Mouse (Mus musculus) kidney, postnatal 0 days (tissue): Measurements from ENCODE around the gene Kat8. TPM values are rescaled to one million over a fixed set of nuclear protein-coding genes. Genes with fewer than 3 reads are reported as not detected.

ENCODE experiments used
- ATAC-seq: fragments of 200-750 bp; cut with Nextera tagmentation; replicated peaks from 2 replicates; pipeline ENCODE4 v1.8.0; 2017; ENCODE audit warnings: low read depth, moderate number of reproducible peaks, moderate TSS enrichment, moderate library complexity; ENCODE audit not compliant: low FRiP score
- DNase-seq: peaks from one replicate; pipeline ENCODE4 v3.0.0-alpha.2; 2016; ENCODE audit warnings: low spot score
- H3K27ac ChIP-seq: fragments of 300-500 bp; sonication (generic); 2 replicates; pipeline ENCODE4 v1.5.1; 2014; ENCODE audit warnings: mild to moderate bottlenecking
- H3K27me3 ChIP-seq: fragments of 300-500 bp; sonication (generic); 2 replicates; pipeline ENCODE4 v1.6.1; 2014; ENCODE audit warnings: low read length, mixed read lengths; ENCODE audit not compliant: insufficient read depth
- H3K36me3 ChIP-seq: fragments of 300-500 bp; sonication (generic); 2 replicates; pipeline ENCODE4 v1.6.1; 2014; ENCODE audit warnings: low read length, mixed read lengths; ENCODE audit not compliant: insufficient read depth
- H3K4me1 ChIP-seq: fragments of 300-500 bp; sonication (generic); replicated peaks from 2 replicates; pipeline ENCODE4 v1.6.1; 2014; ENCODE audit warnings: antibody characterized with exemption, low read length, mixed read lengths; ENCODE audit not compliant: insufficient read depth
- H3K4me2 ChIP-seq: fragments of 300-500 bp; sonication (generic); 2 replicates; pipeline ENCODE4 v1.6.1; 2014; ENCODE audit warnings: mild to moderate bottlenecking, low read length, moderate library complexity, mixed read lengths
- H3K4me3 ChIP-seq: fragments of 300-500 bp; sonication (generic); replicated peaks from 2 replicates; pipeline ENCODE4 v1.5.1; 2014; ENCODE audit warnings: low read depth, low read length
- H3K9ac ChIP-seq: fragments of 300-500 bp; sonication (generic); 2 replicates; pipeline ENCODE4 v1.6.1; 2014; ENCODE audit warnings: low read depth, low read length
- H3K9me3 ChIP-seq: fragments of 300-500 bp; sonication (generic); replicated peaks from 2 replicates; pipeline ENCODE4 v1.6.1; 2016; ENCODE audit warnings: low read length, inconsistent platforms, mixed read lengths
- CTCF ChIP-seq: IDR thresholded peaks from 2 replicates; pipeline ENCODE4 v1.5.1; 2016; ENCODE audit warnings: antibody characterized with exemption, low read depth, mild to moderate bottlenecking, moderate library complexity
- WGBS: fragments of 180-500 bp; shearing (Covaris S2); extraction: QIAGEN DNeasy Blood & Tissue Kit; methylation state at CpG from one replicate; pipeline ENCODE4 v1.1.7; 2014; 5-methylcytosine and 5-hydroxymethylcytosine counted together
- polyA plus RNA-seq: library from polyadenylated mRNA; unstranded; fragments of >200 nt; fragmentation: Nextera tagmentation; extraction: Ambion mirVana; gene quantifications from 2 replicates; pipeline ENCODE4 v1.2.1, GENCODE M21; 2015

The Kat8 gene
- polyA plus RNA-seq, 1 experiment from 2014 or later = 32.2 TPM

- no peaks in the 10 kb centered on the region for H3K9me3 ChIP-seq
- H3K9ac ChIP-seq = no peak overlapping the region
- no peaks in the 10 kb centered on the region for H3K27me3 ChIP-seq
- no peak overlapping the region for H3K4me3 ChIP-seq
- H3K36me3 ChIP-seq = peaks cover 78% of the 10 kb centered on the region
- ATAC-seq (no peak), DNase-seq (no peak)
- H3K4me2 ChIP-seq = no peak overlapping the region
- H3K4me1 ChIP-seq = no peaks in the 10 kb centered on the region
- TF ChIP-seq CTCF = no peak
- 82% methylated on average over 2 of the region's 2 CpGs for WGBS
- H3K27ac ChIP-seq = no peak overlapping the region
Observed at GRCm38 (mm10) chr7:127974413-127974930, 62.2 kb downstream of the Kat8 start.

Other genes starting within 250 kb of the Kat8 start
- gene Bcl7c, start 203.6 kb upstream of the Kat8 start, polyA plus RNA-seq = 56.1 and 70.9 TPM in 2 replicates
- 14.5 and 15.9 TPM in 2 replicates for gene Ctf1, start 199.8 kb upstream of the Kat8 start, polyA plus RNA-seq
- 0.08 TPM in 1 of 2 replicates, not detected in the other for gene Ctf2, start 180.3 kb upstream of the Kat8 start, polyA plus RNA-seq
- gene Fbxl19, start 168.0 kb upstream of the Kat8 start, polyA plus RNA-seq = 2.8 and 3.5 TPM in 2 replicates
- 27.2 and 30.1 TPM in 2 replicates for gene Orai3, start 142.7 kb upstream of the Kat8 start, polyA plus RNA-seq
- 15.6 and 17.9 TPM in 2 replicates for gene Setd1a, start 135.8 kb upstream of the Kat8 start, polyA plus RNA-seq
- not detected in 2 replicates for gene Gm49388, start 126.9 kb upstream of the Kat8 start, polyA plus RNA-seq
- gene Hsd3b7, start 111.9 kb upstream of the Kat8 start, polyA plus RNA-seq = 28.3 and 28.8 TPM in 2 replicates
- 39.1 and 42.6 TPM in 2 replicates for gene Stx4a, start 88.2 kb upstream of the Kat8 start, polyA plus RNA-seq
- gene Stx1b, start 88.0 kb upstream of the Kat8 start, polyA plus RNA-seq = 1.1 and 1.6 TPM in 2 replicates
- gene Zfp646, start 36.3 kb upstream of the Kat8 start, polyA plus RNA-seq = 7.4 and 7.5 TPM in 2 replicates
- 12.5 and 13.3 TPM in 2 replicates for gene Zfp668, start 35.7 kb upstream of the Kat8 start, polyA plus RNA-seq
- 8.8 and 9.3 TPM in 2 replicates for gene Prss53, start 21.5 kb upstream of the Kat8 start, polyA plus RNA-seq
- not detected in 2 replicates for gene Gm21974, start 17.1 kb upstream of the Kat8 start, polyA plus RNA-seq
- gene Vkorc1, start 16.9 kb upstream of the Kat8 start, polyA plus RNA-seq = 162 and 165 TPM in 2 replicates
- 120 and 125 TPM in 2 replicates for gene Bckdk, start 8.4 kb upstream of the Kat8 start, polyA plus RNA-seq
- 125 and 139 TPM in 2 replicates for gene Prss8, start 17.6 kb downstream of the Kat8 start, polyA plus RNA-seq
- gene Prss36, start 34.2 kb downstream of the Kat8 start, polyA plus RNA-seq = 11.7 and 13.0 TPM in 2 replicates
- gene Fus, start 54.9 kb downstream of the Kat8 start, polyA plus RNA-seq = 262 and 271 TPM in 2 replicates
- gene Pycard, start 81.4 kb downstream of the Kat8 start, polyA plus RNA-seq = 77.5 and 85.2 TPM in 2 replicates
- gene Trim72, start 91.4 kb downstream of the Kat8 start, polyA plus RNA-seq = 0.11 TPM in 1 of 2 replicates, not detected in the other
- 0.66 and 0.79 TPM in 2 replicates for gene Itgam, start 150.1 kb downstream of the Kat8 start, polyA plus RNA-seq
- gene Gm49368, start 150.2 kb downstream of the Kat8 start, polyA plus RNA-seq = 0.03 TPM in 1 of 2 replicates, not detected in the other
- 0.07 and 0.17 TPM in 2 replicates for gene Itgax, start 217.0 kb downstream of the Kat8 start, polyA plus RNA-seq
- gene Itgad, start 241.9 kb downstream of the Kat8 start, polyA plus RNA-seq = not detected in 2 replicates